Mouse (Mus musculus): ENCODE measurements around the gene Ugt1a8.

GRCm38 (mm10) chr1:88133908-88134456 is 46.4 kb downstream of the Ugt1a8 start:
- TF ChIP-seq CTCF (conservative IDR thresholded peaks at IDR 0.05; ENCODE audit: insufficient read depth, insufficient read length, low read depth, low read length): no peak
- TF ChIP-seq POLR2A (IDR thresholded peaks at IDR 0.05; ENCODE audit: low read depth, low read length): no peak
